Mouse (Mus musculus): ENCODE data around the gene Nckap5.

DNA sequence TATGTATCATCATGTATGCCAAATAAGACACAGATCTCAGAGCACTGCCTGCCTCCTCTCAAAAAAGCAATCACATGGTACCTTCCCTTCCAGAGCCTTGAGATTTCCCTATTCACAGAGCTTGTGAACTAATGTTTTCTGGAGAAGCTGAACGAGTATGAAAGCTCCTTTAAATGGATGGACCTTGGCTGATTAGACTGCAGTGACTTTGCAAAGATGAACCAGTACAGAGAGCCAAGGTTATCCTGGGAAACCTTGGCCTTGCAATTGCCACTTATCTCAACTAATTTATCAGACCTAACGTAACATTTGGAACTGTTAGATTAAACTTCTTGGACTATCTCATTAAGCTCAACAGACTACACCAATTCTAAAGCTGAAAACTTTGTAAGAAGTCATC is 296.6 kb downstream of the Nckap5 start:
- TF ChIP-seq CTCF (IDR thresholded peaks at IDR 0.05; ENCODE audit: low read depth, low read length) (no peak), POLR2A (IDR thresholded peaks at IDR 0.05; ENCODE audit: extremely low read depth, insufficient read depth, low read length) (no peak)

All from liver, adult 2 months (tissue).